Mouse (Mus musculus) embryonic facial prominence, embryonic 13.5 days (tissue): ENCODE measurements around the gene Srf. TPM values are rescaled to one million over a fixed set of nuclear protein-coding genes. Genes with fewer than 3 reads are reported as not detected.
A peak's percentile ranks its signal among the peaks of the same experiment; 100 is the strongest.

Source experiments
- ATAC-seq: fragments of 200-750 bp; cut with Nextera tagmentation; 2 replicates; pipeline ENCODE4 v1.8.0; 2017; ENCODE audit warnings: low read depth; ENCODE audit not compliant: insufficient number of reproducible peaks, insufficient read depth, low FRiP score, low TSS enrichment
- H3K27ac ChIP-seq: fragments of 300-500 bp; sonication (generic); 2 replicates; pipeline ENCODE4 v1.5.1; 2015; ENCODE audit warnings: moderate library complexity, mild to moderate bottlenecking, inconsistent platforms
- H3K27me3 ChIP-seq: fragments of 300-500 bp; sonication (generic); 2 replicates; pipeline ENCODE4 v1.6.1; 2015; ENCODE audit warnings: mild to moderate bottlenecking, inconsistent platforms
- H3K36me3 ChIP-seq: fragments of 300-500 bp; sonication (generic); 2 replicates; pipeline ENCODE4 v1.6.1; 2015; ENCODE audit warnings: mild to moderate bottlenecking, inconsistent platforms
- H3K4me1 ChIP-seq: fragments of 300-500 bp; sonication (generic); 2 replicates; pipeline ENCODE4 v1.6.1; 2015; ENCODE audit warnings: inconsistent platforms
- H3K4me2 ChIP-seq: fragments of 300-500 bp; sonication (generic); 2 replicates; pipeline ENCODE4 v1.6.1; 2015; ENCODE audit warnings: moderate library complexity, mild to moderate bottlenecking, inconsistent platforms
- H3K4me3 ChIP-seq: fragments of 300-500 bp; sonication (generic); 2 replicates; pipeline ENCODE4 v1.5.1; 2015; ENCODE audit warnings: mild to moderate bottlenecking, inconsistent platforms
- H3K9ac ChIP-seq: fragments of 300-500 bp; sonication (generic); 2 replicates; pipeline ENCODE4 v1.6.1; 2015; ENCODE audit warnings: mild to moderate bottlenecking, inconsistent platforms
- H3K9me3 ChIP-seq: fragments of 300-500 bp; sonication (generic); 2 replicates; pipeline ENCODE4 v1.6.1; 2016; ENCODE audit warnings: inconsistent platforms
- WGBS: fragments of 180-500 bp; shearing (Covaris S2); methylation state at CpG from one replicate; pipeline ENCODE4 v1.1.7; 2015; ENCODE audit warnings: mixed read lengths; 5-methylcytosine and 5-hydroxymethylcytosine counted together
- microRNA-seq: library from miRNA; unstranded; fragments of <30 nt; microRNA quantifications from one replicate; pipeline ENCODE4, GENCODE M21; 2016
- polyA plus RNA-seq: library from polyadenylated mRNA; unstranded; fragments of >200 nt; fragmentation: Nextera tagmentation; extraction: Ambion mirVana; gene quantifications from 2 replicates; pipeline ENCODE4 v1.2.1, GENCODE M21; 2015

The Srf gene
- polyA plus RNA-seq, 1 experiment from 2014 or later: 8.9 TPM

- no peak overlapping the region for H3K27ac ChIP-seq
- no peak overlapping the region for H3K4me3 ChIP-seq
- no peak overlapping the region for H3K4me2 ChIP-seq
- WGBS: 46% methylated on average over 11 of the region's 11 CpGs
- H3K9me3 ChIP-seq: no peaks in the 10 kb centered on the region
- no peak; the same call in 1 of the 2 replicates for ATAC-seq
- H3K36me3 ChIP-seq: peaks cover 6% of the 10 kb centered on the region; the same call in 1 of the 2 replicates
- no peak overlapping the region for H3K9ac ChIP-seq
- H3K27me3 ChIP-seq: no peaks in the 10 kb centered on the region
- H3K4me1 ChIP-seq: 0 out of 2 replicates have a peak, but pooled peaks cover 4% of the 10 kb centered on the region
These were observed 44.8 kb downstream of the Srf start for GRCm38 (mm10) chr17:46511059-46511710.

- H3K9ac ChIP-seq: no peak overlapping the region
- H3K4me3 ChIP-seq: no peak overlapping the region
- H3K4me1 ChIP-seq: no peaks in the 10 kb centered on the region
- H3K36me3 ChIP-seq: peaks cover 31% of the 10 kb centered on the region
- ATAC-seq: no peak
- 85% methylated on average over 3 of the region's 3 CpGs for WGBS
- H3K27ac ChIP-seq: no peak overlapping the region
- H3K27me3 ChIP-seq: no peaks in the 10 kb centered on the region
- no peaks in the 10 kb centered on the region for H3K9me3 ChIP-seq
- H3K4me2 ChIP-seq: no peak overlapping the region
These were observed 50.4 kb downstream of the Srf start for GRCm38 (mm10) chr17:46505617-46506016.

GRCm38 (mm10) chr17:46503847-46504638 lies 51.9 kb downstream of the Srf start:
- H3K4me3 ChIP-seq: no peak overlapping the region
- H3K4me2 ChIP-seq: no peak overlapping the region
- H3K9ac ChIP-seq: peak overlapping the region; percentile 17; the same call in 1 of the 2 replicates
- ATAC-seq: no peak
- H3K36me3 ChIP-seq: peaks cover 46% of the 10 kb centered on the region
- H3K9me3 ChIP-seq: no peaks in the 10 kb centered on the region
- H3K4me1 ChIP-seq: no peaks in the 10 kb centered on the region
- no peak overlapping the region for H3K27ac ChIP-seq
- 79% methylated on average over 14 of the region's 14 CpGs for WGBS
- H3K27me3 ChIP-seq: no peaks in the 10 kb centered on the region

GRCm38 (mm10) chr17:46502775-46503174 lies 53.2 kb downstream of the Srf start:
- WGBS: 86% methylated on average over 2 of the region's 2 CpGs
- Histone ChIP-seq H3K9ac (no peak overlapping the region), H3K36me3 (peaks cover 47% of the 10 kb centered on the region), H3K27ac (no peak overlapping the region), H3K4me2 (no peak overlapping the region), H3K9me3 (no peaks in the 10 kb centered on the region), H3K4me1 (0 out of 2 replicates have a peak, but pooled peaks cover 6% of the 10 kb centered on the region), H3K27me3 (no peaks in the 10 kb centered on the region), H3K4me3 (no peak overlapping the region)
- no peak for ATAC-seq

Small RNA genes within 50 kb of the gene (microRNA-seq; reads per million reads assigned to microRNA genes)
- gene Mir6976: not detected

Other genes starting within 250 kb of the Srf start
- gene Abcc10, start 227.8 kb downstream of the Srf start, polyA plus RNA-seq: 6.1 and 6.3 TPM in 2 replicates
- 11.4 and 13.4 TPM in 2 replicates for gene Zfp318, start 172.4 kb downstream of the Srf start, polyA plus RNA-seq
- 1.1 and 3.3 TPM in 2 replicates for gene Crip3, start 127.2 kb downstream of the Srf start, polyA plus RNA-seq
- gene Slc22a7, start 117.7 kb downstream of the Srf start, polyA plus RNA-seq: not detected in 2 replicates
- gene Ttbk1, start 68.5 kb downstream of the Srf start, polyA plus RNA-seq: 0.14 and 0.27 TPM in 2 replicates
- gene Dnph1, start 59.5 kb downstream of the Srf start, polyA plus RNA-seq: 60.8 and 63.5 TPM in 2 replicates
- 10.7 and 11.4 TPM in 2 replicates for gene Cul9, start 9.8 kb downstream of the Srf start, polyA plus RNA-seq
- gene Ptk7, start 73.3 kb upstream of the Srf start, polyA plus RNA-seq: 148 and 149 TPM in 2 replicates
- 21.8 and 26.3 TPM in 2 replicates for gene Klc4, start 89.8 kb upstream of the Srf start, polyA plus RNA-seq
- gene Mrpl2, start 90.1 kb upstream of the Srf start, polyA plus RNA-seq: 92.7 and 95.4 TPM in 2 replicates
- gene Cul7, start 94.2 kb upstream of the Srf start, polyA plus RNA-seq: 57.4 and 64.1 TPM in 2 replicates
- gene Rrp36, start 118.2 kb upstream of the Srf start, polyA plus RNA-seq: 72.3 and 75.6 TPM in 2 replicates
- 160 and 176 TPM in 2 replicates for gene Mea1, start 122.6 kb upstream of the Srf start, polyA plus RNA-seq
- 121 and 133 TPM in 2 replicates for gene Klhdc3, start 124.7 kb upstream of the Srf start, polyA plus RNA-seq
- gene Ppp2r5d, start 148.9 kb upstream of the Srf start, polyA plus RNA-seq: 85.8 and 100 TPM in 2 replicates
- gene Pex6, start 155.3 kb upstream of the Srf start, polyA plus RNA-seq: 27.9 and 32.4 TPM in 2 replicates
- gene Gnmt, start 173.0 kb upstream of the Srf start, polyA plus RNA-seq: 0.34 and 1.8 TPM in 2 replicates
- 65.5 and 67.0 TPM in 2 replicates for gene Cnpy3, start 196.0 kb upstream of the Srf start, polyA plus RNA-seq
- gene Ptcra, start 207.5 kb upstream of the Srf start, polyA plus RNA-seq: 0.53 TPM in 1 of 2 replicates, not detected in the other
- 69.8 and 78.6 TPM in 2 replicates for gene 2310039H08Rik, start 216.5 kb upstream of the Srf start, polyA plus RNA-seq
- 172 and 178 TPM in 2 replicates for gene Rpl7l1, start 226.5 kb upstream of the Srf start, polyA plus RNA-seq